Mouse (Mus musculus) E14TG2a.4 (cell line): Measurements from ENCODE around the gene Exoc6b.

ENCODE experiments used
- CTCF ChIP-seq: conservative IDR thresholded peaks from 2 replicates; pipeline ENCODE4 v1.5.1; 2014; ENCODE audit warnings: low read length
- NANOG ChIP-seq: IDR thresholded peaks from 2 replicates; pipeline ENCODE4 v1.6.1; 2014; ENCODE audit warnings: borderline replicate concordance, low read length, mixed read lengths
- POU5F1 ChIP-seq: IDR thresholded peaks from 2 replicates; pipeline ENCODE4 v1.6.1; 2014; ENCODE audit warnings: low read length, borderline replicate concordance

GRCm38 (mm10) chr6:84656680-84657079 lies 412.6 kb downstream of the Exoc6b start:
- TF ChIP-seq CTCF (no peak), POU5F1 (no peak), NANOG (no peak)
